Mouse (Mus musculus) liver, embryonic 16.5 days (tissue): ENCODE results near the gene A030005L19Rik. TPM values are rescaled to one million over a fixed set of nuclear protein-coding genes. Genes with fewer than 3 reads are reported as not detected.
"Not testable (repeated sequence)": the region's sequence is repeated elsewhere in the genome, so short reads cannot be mapped to it uniquely, and the experiment has no call there.

Experiments
- ATAC-seq: fragments of 200-750 bp; cut with Nextera tagmentation; 2 replicates; pipeline ENCODE4 v1.8.0; 2017; ENCODE audit warnings: low read depth, mild to moderate bottlenecking, moderate number of reproducible peaks, moderate library complexity
- H3K27ac ChIP-seq: fragments of 300-500 bp; sonication (generic); 2 replicates; pipeline ENCODE4 v1.5.1; 2014; ENCODE audit warnings: mild to moderate bottlenecking, low read length
- H3K27me3 ChIP-seq: fragments of 300-500 bp; sonication (generic); 2 replicates; pipeline ENCODE4 v1.6.1; 2014; ENCODE audit warnings: low read depth, low read length, mixed read lengths; ENCODE audit not compliant: control insufficient read depth, insufficient read depth
- H3K36me3 ChIP-seq: fragments of 300-500 bp; sonication (generic); 2 replicates; pipeline ENCODE4 v1.6.1; 2014; ENCODE audit warnings: mild to moderate bottlenecking; ENCODE audit not compliant: control insufficient read depth, insufficient read depth
- H3K4me1 ChIP-seq: fragments of 300-500 bp; sonication (generic); 2 replicates; pipeline ENCODE4 v1.6.1; 2014; ENCODE audit warnings: low read depth, low read length, mixed read lengths; ENCODE audit not compliant: control insufficient read depth
- H3K4me2 ChIP-seq: fragments of 300-500 bp; sonication (generic); 2 replicates; pipeline ENCODE4 v1.6.1; 2014; ENCODE audit warnings: low read depth, low read length, mixed read lengths
- H3K4me3 ChIP-seq: fragments of 300-500 bp; sonication (generic); 2 replicates; pipeline ENCODE4 v1.5.1; 2014; ENCODE audit warnings: low read depth, mild to moderate bottlenecking, low read length
- H3K9ac ChIP-seq: fragments of 300-500 bp; sonication (generic); 2 replicates; pipeline ENCODE4 v1.6.1; 2014; ENCODE audit warnings: low read depth, low read length
- H3K9me3 ChIP-seq: fragments of 300-500 bp; sonication (generic); replicated peaks from 2 replicates; pipeline ENCODE4 v1.6.1; 2016; ENCODE audit warnings: low read length; ENCODE audit not compliant: control insufficient read depth
- WGBS: fragments of 180-500 bp; shearing (Covaris S2); extraction: QIAGEN DNeasy Blood & Tissue Kit; methylation state at CpG from one replicate; pipeline ENCODE4 v1.1.7; 2014; ENCODE audit not compliant: insufficient replicate concordance; 5-methylcytosine and 5-hydroxymethylcytosine counted together
- polyA plus RNA-seq: library from polyadenylated mRNA; unstranded; fragments of >200 nt; fragmentation: Nextera tagmentation; extraction: Ambion mirVana; gene quantifications from 2 replicates; pipeline ENCODE4 v1.2.1, GENCODE M21; 2015

A030005L19Rik gene
- polyA plus RNA-seq, 1 experiment from 2014 or later: 0.11 TPM

GRCm38 (mm10) chr1:82924650-82925049, 11.5 kb downstream of the A030005L19Rik start, which contains the start of gene A030014E15Rik:
Gene A030014E15Rik, plus strand, starts transcription at chr1:82924917.
- H3K27me3 ChIP-seq: no peaks in the 10 kb centered on the region
- no peaks in the 10 kb centered on the region for H3K4me1 ChIP-seq
- ATAC-seq: no peak
- 78% methylated on average over 6 of the region's 6 CpGs for WGBS
- H3K36me3 ChIP-seq: no peaks in the 10 kb centered on the region
- no peaks in the 10 kb centered on the region for H3K9me3 ChIP-seq
- no peak within 1 kb of the TSS for H3K27ac ChIP-seq
- H3K4me3 ChIP-seq: no peak within 1 kb of the TSS
- H3K4me2 ChIP-seq: no peak within 1 kb of the TSS
- H3K9ac ChIP-seq: no peak within 1 kb of the TSS

GRCm38 (mm10) chr1:82930558-82930957, 17.4 kb downstream of the A030005L19Rik start:
- H3K27me3 ChIP-seq, H3K4me3 ChIP-seq, H3K4me1 ChIP-seq, H3K4me2 ChIP-seq, ATAC-seq, H3K9ac ChIP-seq, H3K9me3 ChIP-seq, H3K27ac ChIP-seq, H3K36me3 ChIP-seq: not testable (repeated sequence)
- WGBS: 65% methylated on average over 2 of the region's 3 CpGs

- not testable (repeated sequence) for ATAC-seq, H3K9me3 ChIP-seq, H3K36me3 ChIP-seq, H3K4me3 ChIP-seq, H3K27me3 ChIP-seq, H3K27ac ChIP-seq, H3K9ac ChIP-seq, H3K4me1 ChIP-seq, H3K4me2 ChIP-seq
- no CpG with 5 or more reads among the region's 6 CpGs for WGBS
Observed at GRCm38 (mm10) chr1:82931326-82931725, 18.2 kb downstream of the A030005L19Rik start, which contains the start of gene Gm6217. Gene Gm6217, minus strand, starts transcription at chr1:82931399.

- WGBS: 77% methylated on average over 5 of the region's 5 CpGs
- ATAC-seq: no peak
- H3K9ac ChIP-seq: no peak overlapping the region
- no peak overlapping the region for H3K4me2 ChIP-seq
- H3K36me3 ChIP-seq: no peaks in the 10 kb centered on the region
- no peaks in the 10 kb centered on the region for H3K4me1 ChIP-seq
- H3K27me3 ChIP-seq: no peaks in the 10 kb centered on the region
- H3K27ac ChIP-seq: no peak overlapping the region
- H3K4me3 ChIP-seq: no peak overlapping the region
- H3K9me3 ChIP-seq: no peaks in the 10 kb centered on the region
Observed at GRCm38 (mm10) chr1:82938666-82939065, 25.5 kb downstream of the A030005L19Rik start.

- ATAC-seq, H3K4me2 ChIP-seq: not testable (repeated sequence)
- 76% methylated on average over 2 of the region's 2 CpGs for WGBS
Observed at GRCm38 (mm10) chr1:82942505-82942904, 29.4 kb downstream of the A030005L19Rik start.

GRCm38 (mm10) chr1:82943295-82943694, 30.2 kb downstream of the A030005L19Rik start, which contains the start of gene A030003K21Rik:
Gene A030003K21Rik, minus strand, starts transcription at chr1:82943388.
- H3K4me3 ChIP-seq, H3K27ac ChIP-seq: not testable (repeated sequence)
- no CpG with 5 or more reads among the region's 6 CpGs for WGBS

More at GRCm38 (mm10) chr1:82942505-82942904, 29.4 kb downstream of the A030005L19Rik start:
- not testable (repeated sequence) for H3K4me3 ChIP-seq, H3K27me3 ChIP-seq, H3K4me1 ChIP-seq, H3K9me3 ChIP-seq, H3K27ac ChIP-seq, H3K36me3 ChIP-seq, H3K9ac ChIP-seq

GRCm38 (mm10) chr1:82946029-82946428, 32.9 kb downstream of the A030005L19Rik start:
- 74% methylated on average over 2 of the region's 2 CpGs for WGBS
- not testable (repeated sequence) for H3K4me2 ChIP-seq, H3K9me3 ChIP-seq, H3K9ac ChIP-seq, H3K4me3 ChIP-seq, H3K27ac ChIP-seq, ATAC-seq, H3K27me3 ChIP-seq, H3K36me3 ChIP-seq, H3K4me1 ChIP-seq

More at GRCm38 (mm10) chr1:82943295-82943694, 30.2 kb downstream of the A030005L19Rik start, which contains the start of gene A030003K21Rik:
- H3K27me3 ChIP-seq, ATAC-seq, H3K4me2 ChIP-seq, H3K36me3 ChIP-seq, H3K9me3 ChIP-seq, H3K9ac ChIP-seq, H3K4me1 ChIP-seq: not testable (repeated sequence)

- Histone ChIP-seq H3K36me3 (no peaks in the 10 kb centered on the region), H3K9me3 (no peaks in the 10 kb centered on the region), H3K27me3 (no peaks in the 10 kb centered on the region), H3K4me1 (no peaks in the 10 kb centered on the region), H3K4me3 (no peak overlapping the region), H3K4me2 (no peak overlapping the region), H3K9ac (no peak overlapping the region), H3K27ac (no peak overlapping the region)
- no peak for ATAC-seq
- WGBS: 52% methylated on average over 2 of the region's 2 CpGs
Observed at GRCm38 (mm10) chr1:82948601-82949000, 35.5 kb downstream of the A030005L19Rik start.

- H3K27ac ChIP-seq, H3K9me3 ChIP-seq, H3K4me2 ChIP-seq, H3K9ac ChIP-seq, ATAC-seq, H3K4me1 ChIP-seq, H3K27me3 ChIP-seq, H3K4me3 ChIP-seq, H3K36me3 ChIP-seq: not testable (repeated sequence)
Observed at GRCm38 (mm10) chr1:82955913-82956312, 42.8 kb downstream of the A030005L19Rik start, which contains the start of gene Gm7544. Gene Gm7544, minus strand, starts transcription at chr1:82956013.
